Mouse (Mus musculus) liver, adult 2 months (tissue): ENCODE measurements at regions not wholly inside any gene's neighbourhood (a gene's known extent, or its start where the extent isn't known, plus 50 kb on each side); places are given as distances from the start of the nearest gene placed in this dataset.

Experiments used
- CTCF ChIP-seq: fragments of 200-500 bp; IDR thresholded peaks from 2 replicates; pipeline ENCODE4 v1.5.1; 2011; ENCODE audit warnings: low read depth, low read length, control low read depth
- POLR2A ChIP-seq: fragments of 200-500 bp; IDR thresholded peaks from 2 replicates; pipeline ENCODE4 v1.6.1; 2011; ENCODE audit warnings: low read length, control low read depth; ENCODE audit not compliant: insufficient read depth; ENCODE audit errors: extremely low read depth

DNA sequence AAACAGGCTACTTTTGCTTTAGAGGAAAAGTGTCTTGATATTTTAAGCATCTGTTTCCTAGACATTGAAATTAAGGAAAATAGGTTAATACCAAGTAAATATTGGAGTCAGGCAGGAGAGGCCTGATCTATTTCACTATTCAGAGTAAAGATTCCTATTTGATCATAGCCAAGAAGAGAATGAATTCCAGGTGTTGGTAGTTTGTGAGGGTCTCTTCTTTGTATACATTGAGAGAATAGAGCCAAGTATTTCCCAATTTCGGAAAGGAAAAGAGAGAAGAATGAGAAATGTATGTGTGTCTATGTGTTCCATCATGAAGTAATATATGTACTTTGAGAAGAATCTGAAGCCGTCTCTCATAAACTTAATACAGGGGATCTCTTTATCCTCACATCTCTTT, 756.7 kb downstream of the Adgrl2 start:
- no peak for TF ChIP-seq CTCF
- no peak for TF ChIP-seq POLR2A
